Mouse (Mus musculus): ENCODE measurements around the gene N4bp1. TPM values are rescaled to one million over a fixed set of nuclear protein-coding genes. Genes with fewer than 3 reads are reported as not detected.
A peak's percentile ranks its signal among the peaks of the same experiment; 100 is the strongest.

Gene N4bp1
- total RNA-seq, 2 experiments from 2014 or later: 13.0 to 14.6 TPM

- no peak for DNase-seq
- intact Hi-C loops (cut with DNase I; ENCODE audit: low total_unique reads): loop anchor here (5.0 to 10.0 kb wide), 2 partner anchors 58 to 95 kb away; no protein-coding TSS in a partner anchor
Measured at GRCm38 (mm10) chr8:86902656-86903055, 17.6 kb upstream of the N4bp1 start.

DNA sequence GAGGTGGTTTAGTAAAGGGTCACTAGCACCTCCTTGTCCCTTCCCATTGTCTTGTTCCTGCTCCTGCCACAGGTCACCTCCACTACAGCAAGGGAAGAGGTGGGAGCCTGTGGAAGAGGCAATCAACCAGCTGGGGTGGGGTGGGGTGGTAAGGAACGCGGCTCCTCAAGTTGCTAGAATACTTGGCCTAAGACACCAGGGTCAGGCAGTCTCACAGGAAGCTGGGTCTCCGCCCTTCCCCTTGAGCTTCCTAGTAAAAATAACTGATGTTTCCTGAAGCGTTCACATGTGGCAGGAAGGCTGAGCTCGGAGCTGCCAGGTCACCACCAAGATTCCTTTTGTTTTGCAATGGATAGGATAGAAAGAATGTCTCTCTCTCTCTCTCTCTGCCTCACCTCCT lies 16.9 kb upstream of the N4bp1 start:
- peak; percentile 39 for DNase-seq
- intact Hi-C loops (cut with DNase I; ENCODE audit: low total_unique reads): loop anchor here (5.0 to 10.0 kb wide), 2 partner anchors 57 to 95 kb away; no protein-coding TSS in a partner anchor

- no peak for DNase-seq
- intact Hi-C loops (cut with DNase I; ENCODE audit: low total_unique reads): no loop called here
Measured at GRCm38 (mm10) chr8:86897726-86898419, 12.8 kb upstream of the N4bp1 start.

- intact Hi-C loops (cut with DNase I; ENCODE audit: low total_unique reads): no loop called here
- no peak for DNase-seq
Measured at GRCm38 (mm10) chr8:86895390-86895789, 10.3 kb upstream of the N4bp1 start.

DNA sequence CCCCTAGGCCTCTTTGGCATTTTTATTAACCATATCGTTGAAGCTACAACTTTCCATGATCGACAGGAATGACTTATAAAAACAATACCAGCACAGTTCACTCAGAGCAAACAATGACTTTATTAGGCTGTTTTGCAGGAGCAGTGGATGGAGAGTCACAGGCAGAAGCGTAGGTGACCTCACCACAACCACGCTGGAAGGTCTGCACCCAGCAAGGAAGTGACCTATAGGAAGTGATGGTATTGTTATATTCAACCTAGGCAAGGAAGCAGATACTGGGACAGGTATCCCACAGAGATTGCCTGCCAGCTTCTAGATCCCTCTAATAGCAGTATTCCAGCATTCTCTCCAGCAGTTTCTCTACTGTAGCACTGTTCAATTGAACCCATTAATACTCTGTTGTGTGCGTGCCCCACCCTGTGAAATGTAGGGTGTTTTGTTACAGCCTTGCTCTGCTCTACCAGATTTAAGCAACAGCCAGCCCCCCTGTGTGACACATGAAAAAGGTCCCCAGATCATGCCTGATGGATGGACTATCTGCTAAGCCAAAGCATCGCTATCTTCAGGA lies 9.2 kb upstream of the N4bp1 start:
- intact Hi-C loops (cut with DNase I; ENCODE audit: low total_unique reads): no loop called here
- no peak for DNase-seq

DNA sequence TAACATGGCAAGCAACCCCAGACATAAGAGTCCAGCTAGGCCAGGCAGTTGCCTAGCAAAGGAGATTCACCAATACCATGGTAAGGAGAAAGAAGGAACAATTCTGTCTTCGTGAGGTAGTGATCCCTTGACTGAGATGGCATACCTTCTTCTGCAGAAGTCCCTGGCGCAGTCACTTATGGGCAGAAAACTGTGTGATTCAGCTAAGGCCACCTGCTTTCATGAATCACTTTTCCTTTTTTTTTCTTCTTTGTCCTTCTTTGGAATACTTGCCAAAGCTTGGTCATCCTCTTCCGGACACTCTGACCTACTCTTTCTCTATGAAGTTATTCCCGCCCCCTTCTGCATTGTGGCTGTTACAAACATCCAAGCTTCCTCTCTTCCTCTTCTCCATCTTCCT lies 8.5 kb upstream of the N4bp1 start:
- intact Hi-C loops (cut with DNase I; ENCODE audit: low total_unique reads): no loop called here
- DNase-seq: no peak

DNA sequence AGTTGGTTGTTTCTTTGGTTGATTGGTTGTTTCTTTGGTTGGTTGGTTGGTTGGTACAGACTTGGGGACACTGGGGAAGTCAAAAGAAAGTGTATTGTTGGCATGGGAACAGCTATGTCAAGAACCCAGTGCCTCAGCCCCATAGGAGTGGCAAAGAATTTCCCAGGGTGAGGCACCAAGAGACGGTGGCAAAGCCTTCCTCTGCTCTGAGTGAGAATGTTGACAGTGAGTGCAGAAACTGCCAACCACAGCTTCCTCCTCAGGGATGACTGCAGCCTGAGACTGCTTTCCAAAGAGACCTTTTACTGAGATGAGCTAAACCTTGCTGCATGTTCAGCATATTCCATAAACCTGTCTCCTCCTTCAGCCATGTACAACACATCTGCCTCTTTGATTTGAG lies 6.5 kb upstream of the N4bp1 start:
- DNase-seq: no peak
- intact Hi-C loops (cut with DNase I; ENCODE audit: low total_unique reads): no loop called here

DNA sequence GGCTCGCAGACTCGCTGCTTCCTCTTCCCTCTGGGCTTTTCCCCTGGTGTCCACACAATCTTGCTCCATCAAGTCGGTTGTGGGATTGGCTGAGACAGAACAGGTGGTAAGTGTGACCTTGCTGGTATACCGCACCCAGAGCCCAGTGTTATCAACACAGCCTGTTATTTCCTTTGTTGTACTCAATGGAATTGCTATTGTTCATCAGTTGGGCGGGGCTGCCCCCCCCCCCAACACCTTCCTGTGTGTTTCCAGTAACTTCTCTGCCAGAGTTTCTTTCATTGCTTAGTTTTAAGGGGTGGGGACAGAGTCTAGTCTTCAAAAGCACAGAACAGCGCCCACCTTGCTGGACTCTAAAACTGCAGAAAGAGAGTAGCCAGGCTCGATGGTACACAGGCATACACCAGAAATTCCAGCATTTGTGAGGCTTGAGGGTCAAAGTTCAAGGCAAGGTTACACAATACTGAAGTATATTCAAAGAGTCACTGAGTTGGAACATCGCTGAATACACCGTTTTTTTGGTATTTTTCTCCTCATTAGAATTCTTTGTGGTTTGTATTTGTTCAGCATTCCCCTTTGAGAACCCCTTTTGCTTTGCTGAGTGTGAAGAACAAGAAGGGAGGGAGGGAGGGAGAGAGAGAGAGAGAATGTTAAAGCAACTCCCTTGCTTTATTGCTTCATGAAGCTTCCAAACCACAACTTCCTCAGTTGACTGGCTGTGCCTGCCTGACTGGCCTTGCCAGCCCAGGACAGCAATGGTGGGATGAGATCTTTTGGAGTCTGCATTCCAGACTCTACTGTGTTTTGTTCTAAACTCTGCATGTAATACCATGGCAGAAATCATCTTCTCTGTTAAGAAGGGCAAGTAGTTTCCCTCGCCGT lies 3.2 kb upstream of the N4bp1 start:
- peak; percentile 21 for DNase-seq
- intact Hi-C loops (cut with DNase I; ENCODE audit: low total_unique reads): no loop called here

- intact Hi-C loops (cut with DNase I; ENCODE audit: low total_unique reads): no loop called here
- no peak for DNase-seq
Measured at GRCm38 (mm10) chr8:86884067-86884466, 991 bp downstream of the N4bp1 start.

GRCm38 (mm10) chr8:86882568-86883478 lies 2.2 kb downstream of the N4bp1 start:
- no peak for DNase-seq
- intact Hi-C loops (cut with DNase I; ENCODE audit: low total_unique reads): no loop called here

GRCm38 (mm10) chr8:86881951-86882350 lies 3.1 kb downstream of the N4bp1 start:
- intact Hi-C loops (cut with DNase I; ENCODE audit: low total_unique reads): no loop called here
- DNase-seq: no peak

DNA sequence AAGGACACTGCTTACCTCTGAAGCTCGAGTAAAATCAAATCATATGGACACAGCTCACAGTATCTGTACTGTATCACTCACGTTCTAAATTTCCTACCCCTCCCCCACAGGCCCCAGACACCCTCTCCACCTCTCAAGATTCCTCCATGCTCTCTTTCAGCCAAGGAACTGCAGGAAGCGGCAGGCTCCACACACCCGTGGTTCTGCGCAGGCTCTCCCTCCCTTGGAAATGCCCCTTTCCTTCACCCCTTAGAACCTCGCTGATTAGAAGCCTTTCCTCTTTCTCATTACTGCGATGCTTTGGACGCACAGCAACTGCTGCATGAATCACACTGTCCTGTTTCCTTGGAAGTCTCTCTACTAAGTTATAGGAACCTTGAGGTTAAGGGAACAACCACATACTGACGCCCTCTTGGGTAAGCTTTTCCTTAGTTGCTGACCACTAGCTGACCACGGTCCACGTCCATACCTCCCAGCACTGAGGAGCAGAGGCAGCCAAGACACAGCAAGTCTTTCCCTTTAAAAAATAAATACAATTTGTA lies 3.9 kb downstream of the N4bp1 start:
- DNase-seq: no peak
- intact Hi-C loops (cut with DNase I; ENCODE audit: low total_unique reads): no loop called here

DNA sequence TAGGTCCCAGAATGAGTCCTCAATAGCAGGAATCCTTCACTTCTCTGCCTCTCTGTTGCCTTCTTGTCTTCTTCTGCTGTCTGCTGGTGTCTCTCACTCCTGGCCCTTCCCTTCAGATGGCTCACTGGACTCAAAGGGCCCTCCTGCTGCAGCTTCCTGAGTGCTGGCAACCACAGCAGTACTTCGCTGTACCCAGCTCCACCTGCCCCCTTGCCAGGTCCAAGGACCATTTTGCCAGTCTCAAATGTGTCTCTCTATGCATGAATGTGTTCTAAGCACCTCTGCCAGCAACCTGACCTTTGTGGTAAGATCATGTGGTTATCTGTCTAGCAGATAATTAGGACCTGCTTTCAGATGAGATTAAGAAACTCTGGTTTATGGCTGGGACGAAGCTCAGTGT lies 8.2 kb downstream of the N4bp1 start:
- DNase-seq: no peak
- intact Hi-C loops (cut with DNase I; ENCODE audit: low total_unique reads): no loop called here

GRCm38 (mm10) chr8:86874055-86874454 lies 11.0 kb downstream of the N4bp1 start:
- intact Hi-C loops (cut with DNase I; ENCODE audit: low total_unique reads): no loop called here
- no peak for DNase-seq

- DNase-seq: peak; percentile 30
- intact Hi-C loops (cut with DNase I; ENCODE audit: low total_unique reads): no loop called here
Measured at GRCm38 (mm10) chr8:86873151-86873550, 11.9 kb downstream of the N4bp1 start.

GRCm38 (mm10) chr8:86872097-86872815 lies 12.8 kb downstream of the N4bp1 start:
- intact Hi-C loops (cut with DNase I; ENCODE audit: low total_unique reads): no loop called here
- DNase-seq: no peak

DNA sequence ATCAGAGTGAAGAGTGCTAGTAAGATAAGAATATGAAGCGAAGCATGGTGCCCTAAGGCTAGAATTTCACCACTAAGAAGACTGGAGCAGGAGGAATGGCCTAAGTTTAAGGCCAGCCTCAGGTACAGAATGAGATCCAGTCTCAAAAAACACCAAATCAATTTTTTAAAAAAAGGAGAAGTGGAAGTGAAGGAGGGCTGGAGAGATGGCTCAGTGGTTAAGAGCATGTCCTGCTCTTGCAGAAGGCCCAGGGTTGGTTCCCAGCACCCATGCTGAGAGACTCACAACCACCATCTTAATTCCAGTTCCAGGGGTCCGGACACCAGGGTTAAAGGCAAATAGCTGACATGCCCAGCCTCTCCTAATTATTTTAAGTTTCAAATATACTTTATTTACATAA lies 13.6 kb downstream of the N4bp1 start:
- intact Hi-C loops (cut with DNase I; ENCODE audit: low total_unique reads): no loop called here
- DNase-seq: no peak

GRCm38 (mm10) chr8:86870771-86871170 lies 14.3 kb downstream of the N4bp1 start:
- intact Hi-C loops (cut with DNase I; ENCODE audit: low total_unique reads): no loop called here
- DNase-seq: no peak

GRCm38 (mm10) chr8:86868041-86868440 lies 17.0 kb downstream of the N4bp1 start:
- intact Hi-C loops (cut with DNase I; ENCODE audit: low total_unique reads): no loop called here
- no peak for DNase-seq

Data from gastrocnemius, postnatal 14 days (tissue).